Mouse (Mus musculus) liver, adult 2 months (tissue): ENCODE measurements around the gene Rmnd5b.

Experiments
- CTCF ChIP-seq: fragments of 200-500 bp; IDR thresholded peaks from 2 replicates; pipeline ENCODE4 v1.5.1; 2011; ENCODE audit warnings: low read depth, low read length, control low read depth
- POLR2A ChIP-seq: fragments of 200-500 bp; IDR thresholded peaks from 2 replicates; pipeline ENCODE4 v1.6.1; 2011; ENCODE audit warnings: low read length, control low read depth; ENCODE audit not compliant: insufficient read depth; ENCODE audit errors: extremely low read depth

DNA sequence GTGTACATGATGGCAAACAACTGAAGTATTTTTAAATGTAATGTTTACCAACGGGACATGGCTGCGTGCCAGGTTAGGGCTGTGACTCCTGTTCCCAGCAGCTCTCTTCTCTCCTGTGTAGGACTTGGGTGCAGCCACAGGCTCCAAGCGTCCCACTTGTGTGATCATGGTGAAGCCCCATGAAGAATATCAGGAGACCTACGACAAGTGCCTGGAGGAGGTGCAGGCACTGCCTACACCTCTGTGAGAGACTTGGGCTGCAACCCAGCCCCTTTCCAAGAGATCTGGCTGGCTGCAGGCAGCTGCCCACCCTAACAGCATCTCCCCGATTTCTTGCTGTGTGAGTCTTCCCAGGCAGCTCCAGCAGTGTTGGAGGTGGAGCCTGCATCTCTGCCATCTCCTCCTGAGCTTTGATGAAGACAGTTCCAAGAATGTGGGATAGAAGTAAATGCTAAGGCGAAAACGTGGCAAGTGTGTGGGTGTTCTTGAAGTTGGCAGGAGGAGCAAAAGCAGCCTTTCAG, 12.7 kb downstream of the Rmnd5b start:
- TF ChIP-seq CTCF, result no peak
- TF ChIP-seq POLR2A, result no peak
